Mouse (Mus musculus) thymus, adult 2 months (tissue): ENCODE results near the gene Rdh14.

Experiments
- CTCF ChIP-seq: fragments of 200-500 bp; IDR thresholded peaks from 2 replicates; pipeline ENCODE4 v1.5.1; 2012; ENCODE audit warnings: mild to moderate bottlenecking, control low read depth, low read length, moderate library complexity, borderline replicate concordance; ENCODE audit not compliant: control insufficient read depth, poor library complexity, insufficient read depth; ENCODE audit errors: extremely low read depth
- POLR2A ChIP-seq: fragments of 200-500 bp; IDR thresholded peaks from 2 replicates; pipeline ENCODE4 v1.6.1; 2012; ENCODE audit warnings: mild to moderate bottlenecking, low read length, control low read depth, moderate library complexity; ENCODE audit not compliant: control insufficient read depth, poor library complexity, insufficient read depth; ENCODE audit errors: extremely low read depth

DNA sequence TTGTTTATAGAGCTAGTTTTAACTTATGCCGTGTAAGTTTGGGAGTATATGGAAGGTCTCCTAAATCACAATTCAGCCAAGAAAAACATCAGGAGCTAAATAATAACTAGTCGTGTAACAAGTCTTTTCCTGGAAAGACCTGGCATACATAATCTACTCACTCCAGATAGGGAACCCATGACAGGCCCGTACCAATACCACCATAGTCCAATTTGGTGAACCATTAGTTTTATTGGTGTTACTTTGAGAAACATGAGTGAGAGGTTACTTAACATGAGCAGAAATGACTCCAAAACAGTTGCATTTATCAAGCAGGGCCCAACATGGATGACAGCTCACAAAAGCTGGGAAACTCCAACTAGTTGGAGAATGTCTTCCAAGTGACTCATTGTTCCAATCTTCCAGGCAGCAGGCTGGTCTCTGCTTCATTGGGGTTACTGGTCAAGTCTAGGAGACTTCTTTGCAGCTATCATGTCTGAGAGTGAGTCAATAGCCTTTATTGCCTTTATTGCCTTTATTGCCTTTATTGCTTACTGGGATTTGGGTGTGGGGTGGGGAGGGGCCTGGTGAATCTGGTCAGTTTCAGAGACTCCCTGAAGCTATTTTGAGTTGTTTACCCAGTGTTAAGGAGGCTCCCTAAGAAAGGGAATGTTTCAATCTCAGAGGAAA lies 20.1 kb downstream of the Rdh14 start:
- no peak for TF ChIP-seq POLR2A
- no peak for TF ChIP-seq CTCF
